7 mouse cellular contexts compared by ENCODE assay signal in genomic region chrX:101420700-101421095, GRCm38 (mm10). TPM values are rescaled to one million over a fixed set of nuclear protein-coding genes. Genes with fewer than 3 reads are reported as not detected.
A peak's percentile ranks its signal among the peaks of the same experiment; 100 is the strongest.
DNase-seq lines count a peak whose midpoint lies in the region; ATAC-seq and TF ChIP-seq lines count a peak whose summit lies in the region.

Gene Zmym3, minus strand, starts transcription at chrX:101420849.

- no peak for DNase-seq in urinary bladder, adult 2 months (ENCODE audit: low spot score)
- no peak for DNase-seq in urinary bladder, postnatal 14 days (ENCODE audit: low spot score)
- peak; percentile 22 for DNase-seq in embryonic facial prominence, embryonic 11.5 days (ENCODE audit: low spot score)
- DNase-seq in heart, postnatal 4 days: no peak
- DNase-seq in frontal cortex, postnatal 25 days (ENCODE audit: low spot score in 2 of 2): no peak

- TF ChIP-seq POLR2A in myocyte (IDR thresholded peaks at IDR 0.05; ENCODE audit: insufficient read length, low read depth): no peak

- H3K36me3 ChIP-seq in embryonic facial prominence, embryonic 11.5 days (replicated peaks; ENCODE audit: control insufficient read depth, insufficient read depth, low read depth, low read length): no peaks in the 10 kb centered on the region
- peaks cover 4% of the 10 kb centered on the region; the same call in 1 of the 2 replicates for H3K36me3 ChIP-seq in limb, embryonic 15.5 days
- H3K36me3 ChIP-seq in myocyte (ENCODE audit: control insufficient read depth, insufficient read depth): no peaks in the 10 kb centered on the region

- H3ac ChIP-seq in myocyte (ENCODE audit: control insufficient read depth, insufficient read length): peak within 1 kb of the TSS; percentile 81

- peak within 1 kb of the TSS; percentile 64 for H3K4me2 ChIP-seq in embryonic facial prominence, embryonic 11.5 days (ENCODE audit: low read depth, low read length)
- peak within 1 kb of the TSS; percentile 50 for H3K4me2 ChIP-seq in limb, embryonic 15.5 days
- H3K4me2 ChIP-seq in myocyte (ENCODE audit: low read depth): peak within 1 kb of the TSS; percentile 66

- H3K79me2 ChIP-seq in myocyte (ENCODE audit: control insufficient read depth, insufficient read depth): no peaks in the 10 kb centered on the region

- H3K27ac ChIP-seq in embryonic facial prominence, embryonic 11.5 days (replicated peaks; ENCODE audit: low read depth, low read length): no peak within 1 kb of the TSS
- peak within 1 kb of the TSS; percentile 77 for H3K27ac ChIP-seq in limb, embryonic 15.5 days

- 23% methylated on average over 4 of the region's 4 CpGs for WGBS in embryonic facial prominence, embryonic 11.5 days
- 27% methylated on average over 4 of the region's 4 CpGs for WGBS in limb, embryonic 15.5 days

- H3K4me1 ChIP-seq in embryonic facial prominence, embryonic 11.5 days (ENCODE audit: control insufficient read depth, insufficient read depth, low read length): no peaks in the 10 kb centered on the region; the same call in 1 of the 2 replicates
- peaks cover 14% of the 10 kb centered on the region for H3K4me1 ChIP-seq in limb, embryonic 15.5 days

- H3K27me3 ChIP-seq in embryonic facial prominence, embryonic 11.5 days (ENCODE audit: control insufficient read depth, insufficient read depth, low read length): no peaks in the 10 kb centered on the region
- H3K27me3 ChIP-seq in limb, embryonic 15.5 days: peaks cover 3% of the 10 kb centered on the region; the same call in 1 of the 2 replicates
- no peaks in the 10 kb centered on the region for H3K27me3 ChIP-seq in myocyte (ENCODE audit: control insufficient read depth, insufficient read depth, insufficient read length)

- ATAC-seq in embryonic facial prominence, embryonic 11.5 days (replicated peaks; ENCODE audit: insufficient number of reproducible peaks, low FRiP score, low TSS enrichment, low read depth): no peak
- ATAC-seq in limb, embryonic 15.5 days (ENCODE audit: insufficient number of reproducible peaks, low FRiP score, low TSS enrichment, low read depth): no peak

- peak within 1 kb of the TSS; percentile 64 for H3K9ac ChIP-seq in embryonic facial prominence, embryonic 11.5 days (replicated peaks; ENCODE audit: low read length)
- H3K9ac ChIP-seq in limb, embryonic 15.5 days: peak within 1 kb of the TSS; percentile 23; the same call in 1 of the 2 replicates

- H3K9me3 ChIP-seq in embryonic facial prominence, embryonic 11.5 days (replicated peaks; ENCODE audit: control insufficient read depth, low read length): no peaks in the 10 kb centered on the region
- H3K9me3 ChIP-seq in limb, embryonic 15.5 days: no peaks in the 10 kb centered on the region

- peak within 1 kb of the TSS; percentile 53 for H3K4me3 ChIP-seq in embryonic facial prominence, embryonic 11.5 days (ENCODE audit: low read depth, low read length)
- peak within 1 kb of the TSS; percentile 55 for H3K4me3 ChIP-seq in limb, embryonic 15.5 days
- peak within 1 kb of the TSS; percentile 73 for H3K4me3 ChIP-seq in myocyte

TF ChIP-seq in myocyte, 11 proteins besides CTCF, POLR2A, EP300 and RAD21:
- no peak for TF ChIP-seq CEBPB (IDR thresholded peaks at IDR 0.05; ENCODE audit: insufficient read depth, poor library complexity, severe bottlenecking)

RNA-seq across cellular contexts. Expression of gene Zmym3, which starts in this region (rescaled TPM):
- polyA plus RNA-seq in urinary bladder, adult 2 months (2012; rRNA removed): 47.2 and 52.0 TPM in 2 replicates
- polyA plus RNA-seq in embryonic facial prominence, embryonic 11.5 days (2014; fragmentation: Nextera tagmentation; extraction: Ambion mirVana): 25.2 and 26.2 TPM in 2 replicates
- total RNA-seq in heart, postnatal 4 days (2021): 10 to 100 TPM; 39.4 to 40.3 TPM
- polyA plus RNA-seq in limb, embryonic 15.5 days (2015; fragmentation: Nextera tagmentation; extraction: Ambion mirVana): 31.0 and 33.5 TPM in 2 replicates
- 16.9 TPM for polyA plus RNA-seq in myocyte (2012; fragmentation: generic; extraction: Trizol)
